Mouse (Mus musculus) midbrain, embryonic 16.5 days (tissue): ENCODE results near the gene Plekha6. TPM values are rescaled to one million over a fixed set of nuclear protein-coding genes. Genes with fewer than 3 reads are reported as not detected.

Experiments
- ATAC-seq: fragments of 200-750 bp; cut with Nextera tagmentation; 2 replicates; pipeline ENCODE4 v1.8.0; 2017; ENCODE audit warnings: moderate TSS enrichment
- H3K27ac ChIP-seq: fragments of 300-500 bp; sonication (generic); 2 replicates; pipeline ENCODE4 v1.5.1; 2014; ENCODE audit warnings: mild to moderate bottlenecking, low read length, mixed read lengths
- H3K27me3 ChIP-seq: fragments of 300-500 bp; sonication (generic); 2 replicates; pipeline ENCODE4 v1.6.1; 2014; ENCODE audit warnings: low read depth, low read length, mixed read lengths; ENCODE audit not compliant: control insufficient read depth, insufficient read depth
- H3K36me3 ChIP-seq: fragments of 300-500 bp; sonication (generic); 2 replicates; pipeline ENCODE4 v1.6.1; 2014; ENCODE audit warnings: mild to moderate bottlenecking, low read length, moderate library complexity, mixed read lengths; ENCODE audit not compliant: control insufficient read depth, insufficient read depth
- H3K4me1 ChIP-seq: fragments of 300-500 bp; sonication (generic); 2 replicates; pipeline ENCODE4 v1.6.1; 2014; ENCODE audit warnings: mild to moderate bottlenecking, low read length, mixed read lengths; ENCODE audit not compliant: control insufficient read depth, insufficient read depth
- H3K4me2 ChIP-seq: fragments of 300-500 bp; sonication (generic); 2 replicates; pipeline ENCODE4 v1.6.1; 2014; ENCODE audit warnings: mild to moderate bottlenecking, low read length, mixed read lengths
- H3K4me3 ChIP-seq: fragments of 300-500 bp; sonication (generic); 2 replicates; pipeline ENCODE4 v1.5.1; 2014; ENCODE audit warnings: low read depth, mild to moderate bottlenecking, low read length, moderate library complexity, mixed read lengths
- H3K9ac ChIP-seq: fragments of 300-500 bp; sonication (generic); 2 replicates; pipeline ENCODE4 v1.6.1; 2014; ENCODE audit warnings: low read depth, low read length, mixed read lengths
- H3K9me3 ChIP-seq: fragments of 300-500 bp; sonication (generic); replicated peaks from 2 replicates; pipeline ENCODE4 v1.6.1; 2014; ENCODE audit warnings: mild to moderate bottlenecking, low read length, mixed read lengths; ENCODE audit not compliant: control insufficient read depth, poor library complexity, severe bottlenecking
- WGBS: fragments of 180-500 bp; shearing (Covaris S2); extraction: QIAGEN DNeasy Blood & Tissue Kit; methylation state at CpG from one replicate; pipeline ENCODE4 v1.1.7; 2014; 5-methylcytosine and 5-hydroxymethylcytosine counted together
- polyA plus RNA-seq: library from polyadenylated mRNA; unstranded; fragments of >200 nt; fragmentation: Nextera tagmentation; extraction: Ambion mirVana; gene quantifications from 2 replicates; pipeline ENCODE4 v1.2.1, GENCODE M21; 2015

Plekha6 gene
- polyA plus RNA-seq, 1 experiment from 2014 or later: 17.3 TPM

DNA sequence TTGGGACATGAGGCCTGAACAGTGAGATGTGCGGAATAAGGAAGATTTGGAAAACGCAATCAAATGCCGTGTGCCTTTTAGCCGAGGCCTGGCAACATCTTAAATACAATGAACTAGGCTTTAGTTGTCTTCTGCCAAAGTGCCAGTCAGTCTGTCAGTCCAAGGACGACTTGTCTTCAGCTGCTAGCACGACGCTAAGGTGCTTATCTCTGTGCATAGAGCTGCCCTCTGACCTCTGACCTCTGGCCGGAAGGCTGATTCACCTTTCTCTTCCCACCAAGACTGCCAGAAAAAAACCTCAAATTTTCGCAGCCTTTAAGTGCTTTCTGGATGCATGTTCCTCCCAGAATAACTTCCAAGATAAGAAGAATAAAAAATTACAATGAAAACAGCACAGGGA lies 36.7 kb upstream of the Plekha6 start:
- WGBS: 55% methylated on average over 9 of the region's 9 CpGs
- Histone ChIP-seq H3K4me2 (no peak overlapping the region), H3K27me3 (no peaks in the 10 kb centered on the region), H3K36me3 (no peaks in the 10 kb centered on the region), H3K9ac (no peak overlapping the region), H3K4me3 (no peak overlapping the region), H3K27ac (no peak overlapping the region), H3K9me3 (no peaks in the 10 kb centered on the region), H3K4me1 (peaks cover 5% of the 10 kb centered on the region)
- ATAC-seq: no peak

DNA sequence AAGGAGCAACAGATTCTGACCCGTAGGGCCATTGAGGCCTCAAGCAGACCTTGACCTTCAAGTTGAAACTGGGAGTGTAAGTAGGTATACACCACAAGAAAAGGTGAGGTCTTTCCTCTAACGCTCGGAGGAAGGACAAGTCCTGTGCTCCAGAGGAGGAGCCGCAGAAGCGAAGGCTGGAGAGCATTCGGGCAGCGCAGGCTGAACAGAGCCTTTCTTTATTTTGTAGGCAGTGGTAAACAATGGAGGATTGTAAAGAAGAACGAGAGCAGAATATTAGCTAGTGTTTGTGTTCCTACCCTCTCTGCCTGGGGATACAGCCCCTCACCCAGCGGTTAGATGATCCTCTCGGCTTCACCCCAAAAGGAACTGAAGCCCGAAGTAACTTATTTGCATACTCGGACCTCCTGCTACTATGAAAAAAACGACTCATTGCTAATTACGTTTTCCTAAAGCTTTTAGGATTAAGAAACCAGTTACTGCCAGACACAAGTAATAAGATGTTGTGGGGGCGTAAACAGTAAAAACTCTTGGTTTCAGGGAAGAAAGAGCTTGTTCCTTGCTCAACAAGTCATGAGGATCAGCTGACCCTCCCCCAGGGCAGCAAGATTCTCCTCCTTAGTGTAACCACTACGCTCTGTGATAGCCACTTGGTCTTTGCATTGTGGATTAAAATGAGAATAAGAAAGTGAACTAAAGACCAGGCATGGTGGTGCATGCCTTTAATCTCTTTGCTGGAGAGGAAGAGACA lies 34.4 kb upstream of the Plekha6 start:
- H3K4me1 ChIP-seq: peaks cover 28% of the 10 kb centered on the region
- no peak overlapping the region for H3K4me2 ChIP-seq
- H3K9me3 ChIP-seq: no peaks in the 10 kb centered on the region
- H3K27me3 ChIP-seq: no peaks in the 10 kb centered on the region
- 13% methylated on average over 16 of the region's 16 CpGs for WGBS
- peak overlapping the region; percentile 19 for H3K27ac ChIP-seq
- H3K9ac ChIP-seq: no peak overlapping the region
- no peak overlapping the region for H3K4me3 ChIP-seq
- no peaks in the 10 kb centered on the region for H3K36me3 ChIP-seq
- ATAC-seq: no peak

DNA sequence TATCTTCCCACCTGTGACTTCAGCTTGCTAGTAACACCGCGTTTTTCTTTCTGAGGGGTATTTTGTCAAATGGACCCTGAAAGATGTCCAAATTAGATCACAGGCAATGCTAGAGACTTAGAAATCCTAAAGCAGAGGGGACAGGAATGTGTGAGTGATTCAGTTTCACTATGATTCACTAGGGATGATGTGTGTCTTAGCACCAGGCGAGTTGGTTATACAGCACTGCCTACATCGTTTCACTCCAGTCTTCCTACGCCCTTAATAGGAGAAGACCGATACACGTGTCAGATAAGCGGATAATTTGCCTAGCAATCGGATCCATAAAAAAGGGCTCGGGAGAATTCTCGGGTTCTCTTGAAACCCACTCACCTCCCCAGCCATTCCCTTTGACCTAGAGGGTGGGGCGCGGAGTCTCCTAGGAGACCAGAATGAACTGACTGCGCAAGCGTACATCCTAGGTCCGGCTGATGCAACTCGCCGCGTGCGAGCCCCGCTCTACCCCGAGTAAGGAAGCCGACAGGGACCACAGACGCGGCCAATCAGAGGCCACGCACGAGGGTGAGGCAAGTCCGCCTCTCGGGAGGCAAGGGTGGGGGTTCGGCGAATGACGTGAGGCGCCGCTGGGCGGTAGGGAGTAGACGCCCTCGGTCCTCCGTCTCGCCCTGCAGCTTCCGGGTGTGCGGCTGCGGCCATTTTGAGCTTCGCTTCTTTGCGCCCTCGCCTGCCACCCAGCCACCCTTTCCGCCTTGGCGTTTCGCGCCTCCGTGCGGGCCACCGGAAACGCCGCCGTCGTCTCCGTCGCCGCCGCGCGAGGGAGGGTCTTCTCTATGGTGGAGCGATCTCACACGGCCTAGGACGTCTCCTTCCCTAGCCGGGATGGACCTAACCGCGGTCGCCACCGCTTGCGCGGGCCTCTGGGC lies 33.1 kb upstream of the Plekha6 start, which contains the start of gene Ppp1r15b:
Gene Ppp1r15b (plus strand): TSS at position 506 of the 923 bp plus-strand sequence.
- Histone ChIP-seq H3K4me1 (peaks cover 39% of the 10 kb centered on the region), H3K9me3 (no peaks in the 10 kb centered on the region), H3K4me3 (peak within 1 kb of the TSS; percentile 98), H3K27ac (peak within 1 kb of the TSS; percentile 98), H3K4me2 (peak within 1 kb of the TSS; percentile 100), H3K9ac (peak within 1 kb of the TSS; percentile 96), H3K27me3 (no peaks in the 10 kb centered on the region), H3K36me3 (no peaks in the 10 kb centered on the region)
- peak; percentile 99 for ATAC-seq
- under 1% methylated on average over 65 of the region's 72 CpGs for WGBS

DNA sequence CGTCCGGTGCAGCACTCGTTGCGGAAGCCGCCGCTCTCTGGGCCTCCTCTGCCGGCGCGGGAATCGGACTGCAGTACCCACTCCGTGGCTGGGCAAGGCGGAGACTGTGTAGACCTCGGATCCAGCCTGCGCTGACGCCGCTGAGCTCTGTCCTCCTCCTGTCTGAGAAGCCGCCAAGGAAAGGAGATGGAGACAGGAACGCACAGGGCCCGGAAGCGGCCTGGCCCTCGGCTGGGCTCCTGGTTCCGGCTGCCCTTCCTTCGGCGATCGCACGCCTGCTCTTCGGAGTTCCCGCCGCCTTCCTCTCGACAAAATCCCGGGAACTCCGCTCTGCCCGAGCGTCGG lies 32.5 kb upstream of the Plekha6 start:
- no peaks in the 10 kb centered on the region for H3K9me3 ChIP-seq
- peak overlapping the region; percentile 98 for H3K27ac ChIP-seq
- H3K4me1 ChIP-seq: peaks cover 42% of the 10 kb centered on the region
- WGBS: under 1% methylated on average over 35 of the region's 35 CpGs
- H3K4me3 ChIP-seq: peak overlapping the region; percentile 98
- H3K4me2 ChIP-seq: peak overlapping the region; percentile 100
- H3K9ac ChIP-seq: peak overlapping the region; percentile 96
- no peaks in the 10 kb centered on the region for H3K27me3 ChIP-seq
- H3K36me3 ChIP-seq: no peaks in the 10 kb centered on the region
- ATAC-seq: no peak

DNA sequence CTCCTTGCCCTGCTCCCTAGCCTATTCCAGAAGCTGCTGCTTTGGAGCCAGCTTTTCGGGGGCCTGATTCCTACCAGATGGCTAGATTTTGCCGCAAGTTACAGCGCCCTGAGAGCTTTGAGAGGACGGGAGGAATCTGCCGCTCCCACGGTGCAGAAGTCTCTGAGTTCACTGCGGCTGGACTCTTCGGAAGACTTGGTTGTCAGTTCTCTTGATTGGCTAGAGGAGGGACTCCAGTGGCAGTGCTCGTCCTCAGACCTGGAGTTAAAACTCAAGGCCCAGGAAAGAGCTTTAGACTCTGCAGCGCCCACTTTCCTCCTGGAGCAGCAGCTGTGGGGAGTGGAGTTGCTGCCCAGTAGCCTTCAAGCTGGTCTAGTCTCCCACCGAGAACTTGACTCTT lies 32.1 kb upstream of the Plekha6 start:
- ATAC-seq: no peak
- Histone ChIP-seq H3K36me3 (no peaks in the 10 kb centered on the region), H3K4me3 (peak overlapping the region; percentile 98), H3K27ac (peak overlapping the region; percentile 98), H3K9me3 (no peaks in the 10 kb centered on the region), H3K27me3 (no peaks in the 10 kb centered on the region), H3K4me1 (peaks cover 42% of the 10 kb centered on the region), H3K9ac (peak overlapping the region; percentile 96), H3K4me2 (peak overlapping the region; percentile 100)
- WGBS: 0% methylated on average over 11 of the region's 11 CpGs

DNA sequence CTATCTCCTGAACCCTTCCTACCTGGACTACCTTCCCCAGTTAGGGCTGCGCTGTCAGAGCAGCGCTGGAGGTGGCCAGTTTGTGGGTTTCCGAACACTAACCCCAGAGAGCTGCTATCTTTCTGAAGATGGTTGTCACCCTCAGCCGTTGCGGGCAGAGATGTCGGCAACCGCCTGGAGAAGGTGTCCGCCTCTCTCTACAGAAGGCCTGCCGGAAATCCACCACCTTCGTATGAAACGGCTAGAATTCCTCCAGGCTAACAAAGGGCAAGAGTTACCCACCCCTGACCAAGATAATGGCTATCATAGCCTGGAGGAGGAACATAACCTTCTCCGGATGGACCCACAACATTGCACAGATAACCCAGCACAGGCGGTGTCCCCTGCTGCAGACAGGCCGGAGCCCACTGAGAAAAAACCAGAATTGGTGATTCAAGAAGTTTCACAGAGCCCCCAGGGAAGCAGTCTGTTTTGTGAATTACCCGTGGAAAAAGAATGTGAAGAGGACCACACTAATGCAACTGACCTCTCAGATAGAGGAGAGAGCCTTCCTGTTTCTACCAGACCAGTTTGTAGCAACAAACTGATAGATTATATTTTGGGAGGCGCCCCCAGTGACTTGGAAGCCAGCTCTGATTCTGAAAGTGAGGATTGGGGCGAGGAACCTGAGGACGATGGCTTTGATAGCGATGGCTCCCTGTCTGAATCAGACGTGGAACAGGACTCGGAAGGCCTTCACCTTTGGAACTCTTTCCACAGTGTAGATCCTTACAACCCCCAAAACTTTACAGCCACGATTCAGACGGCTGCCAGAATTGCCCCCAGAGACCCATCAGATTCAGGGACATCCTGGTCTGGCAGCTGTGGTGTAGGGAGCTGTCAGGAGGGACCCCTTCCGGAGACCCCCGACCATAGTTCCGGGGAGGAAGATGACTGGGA lies 31.4 kb upstream of the Plekha6 start:
- H3K4me1 ChIP-seq: peaks cover 42% of the 10 kb centered on the region
- H3K4me2 ChIP-seq: peak overlapping the region; percentile 100
- WGBS: 12% methylated on average over 26 of the region's 26 CpGs
- H3K36me3 ChIP-seq: peaks cover 5% of the 10 kb centered on the region
- peak overlapping the region; percentile 98 for H3K4me3 ChIP-seq
- H3K27me3 ChIP-seq: no peaks in the 10 kb centered on the region
- peak overlapping the region; percentile 96 for H3K9ac ChIP-seq
- H3K27ac ChIP-seq: no peak overlapping the region; the same call in 1 of the 2 replicates
- no peaks in the 10 kb centered on the region for H3K9me3 ChIP-seq
- no peak for ATAC-seq

DNA sequence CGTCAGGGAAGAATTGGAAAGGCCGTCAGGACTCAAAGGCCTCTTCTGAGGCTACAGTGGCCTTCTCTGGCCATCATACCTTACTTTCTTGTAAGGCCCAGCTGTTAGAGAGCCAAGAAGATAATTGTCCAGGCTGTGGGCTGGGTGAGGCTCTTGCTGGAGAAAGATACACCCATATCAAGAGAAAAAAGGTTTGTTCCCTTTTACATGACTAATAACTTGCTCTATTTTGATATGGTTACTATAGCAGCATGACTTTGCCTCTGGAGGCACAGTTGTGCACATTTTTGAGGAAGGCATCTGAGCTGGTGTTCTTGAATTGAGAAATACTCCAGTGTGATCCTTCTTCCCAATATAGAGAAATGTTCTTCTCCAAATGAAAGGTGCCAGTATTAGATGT lies 30.6 kb upstream of the Plekha6 start:
- H3K27me3 ChIP-seq: no peaks in the 10 kb centered on the region

DNA sequence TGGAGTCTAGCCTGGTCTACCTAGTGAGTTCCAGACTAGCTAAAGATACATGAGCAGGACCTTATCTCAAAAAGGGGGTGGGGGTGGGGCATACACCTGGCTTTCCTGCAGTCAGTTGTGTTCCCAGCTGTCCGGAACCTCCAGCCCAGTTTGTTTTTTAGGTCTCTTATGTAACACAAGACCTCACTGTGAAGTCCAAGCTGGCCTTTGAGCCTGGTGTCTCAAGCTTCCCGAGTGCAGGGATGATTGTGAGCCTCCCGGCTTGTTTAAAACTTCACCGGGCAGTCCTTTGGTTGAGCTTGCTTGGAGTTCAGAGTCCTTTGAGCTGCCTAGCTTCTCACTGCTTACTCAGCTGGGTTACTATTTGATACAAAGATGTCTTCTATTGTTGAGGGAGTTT lies 29.9 kb upstream of the Plekha6 start:
- Histone ChIP-seq H3K27ac (no peak overlapping the region), H3K36me3 (peaks cover 13% of the 10 kb centered on the region), H3K4me2 (peak overlapping the region; percentile 100), H3K27me3 (no peaks in the 10 kb centered on the region), H3K9me3 (no peaks in the 10 kb centered on the region), H3K4me3 (peak overlapping the region; percentile 98), H3K4me1 (peaks cover 42% of the 10 kb centered on the region), H3K9ac (peak overlapping the region; percentile 96)
- no peak for ATAC-seq
- WGBS: 13% methylated on average over 4 of the region's 4 CpGs

More for the DNA sequence above, 30.6 kb upstream of the Plekha6 start:
- H3K4me3 ChIP-seq: peak overlapping the region; percentile 98
- peak overlapping the region; percentile 96 for H3K9ac ChIP-seq
- H3K4me1 ChIP-seq: peaks cover 42% of the 10 kb centered on the region
- no peak overlapping the region for H3K27ac ChIP-seq
- 12% methylated on average over 2 of the region's 2 CpGs for WGBS
- no peak for ATAC-seq
- H3K4me2 ChIP-seq: peak overlapping the region; percentile 100
- H3K9me3 ChIP-seq: no peaks in the 10 kb centered on the region
- H3K36me3 ChIP-seq: peaks cover 10% of the 10 kb centered on the region
